Mouse (Mus musculus): Measurements from ENCODE around the gene Gm21800. TPM values are rescaled to one million over a fixed set of nuclear protein-coding genes. Genes with fewer than 3 reads are reported as not detected.
"Not testable (repeated sequence)": the region's sequence is repeated elsewhere in the genome, so short reads cannot be mapped to it uniquely, and the experiment has no call there.

Gene Gm21800
- not detected in 2 replicates for polyA plus RNA-seq (2012; rRNA removed)

DNA sequence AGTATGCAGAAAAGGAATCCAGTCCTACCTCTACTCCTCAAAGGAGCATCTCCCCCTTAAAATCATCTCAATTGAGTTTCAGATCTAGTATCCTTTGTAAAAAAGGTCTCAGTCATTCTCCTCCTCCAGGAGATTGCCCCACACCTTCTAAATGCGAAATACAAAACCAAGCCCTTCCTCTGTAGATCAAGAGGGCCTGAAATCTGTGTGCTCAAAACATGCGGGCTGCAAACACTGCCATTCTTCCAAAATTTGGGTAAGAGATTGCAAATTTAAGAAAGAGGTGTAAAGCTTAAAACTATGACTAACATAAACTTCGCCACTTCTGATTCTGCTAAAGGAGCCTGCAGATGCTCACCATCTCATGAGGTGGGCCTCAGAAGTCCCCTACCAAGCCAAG, at the start of gene Gm21800:
TSS of gene Gm21800 (plus strand) at position 301 of the 400 bp plus-strand sequence.
- H3K4me1 ChIP-seq (replicated peaks; ENCODE audit: control insufficient read depth, insufficient read depth, low read length); H3K27me3 ChIP-seq (ENCODE audit: control insufficient read depth, insufficient read depth, low read length); H3K36me3 ChIP-seq (ENCODE audit: control insufficient read depth, insufficient read depth, low read length); H3K4me3 ChIP-seq (ENCODE audit: control insufficient read depth, insufficient read depth, low read length); H3K27ac ChIP-seq (ENCODE audit: control insufficient read depth, insufficient read depth, low read length); DNase-seq: not testable (repeated sequence)
- 71% methylated on average over 2 of the region's 3 CpGs for WGBS

Data from thymus, adult 2 months (tissue).